Mouse (Mus musculus) MEL (cell line): ENCODE results near the gene Faap24.

ENCODE experiments used
- BHLHE40 ChIP-seq: IDR thresholded peaks from 2 replicates; pipeline ENCODE4 v1.6.1; 2012; ENCODE audit warnings: low read depth, mild to moderate bottlenecking, inconsistent platforms, low read length, improper control_type of control experiment, borderline replicate concordance
- CHD2 ChIP-seq: IDR thresholded peaks from 2 replicates; pipeline ENCODE4 v1.6.1; 2011; ENCODE audit warnings: low read length, improper control_type of control experiment
- CTCF ChIP-seq, 3 experiments: IDR thresholded peaks in 2 of 3; conservative IDR thresholded peaks in 1 of 3; 2 replicates each; pipeline ENCODE4 v1.5.1; 2011 to 2012; ENCODE audit warnings: low read length in 3 of 3, low read depth in 2 of 3, mild to moderate bottlenecking in 2 of 3, improper control_type of control experiment in 1 of 3, inconsistent platforms in 1 of 3, mixed read lengths in 1 of 3, moderate library complexity in 1 of 3; ENCODE audit not compliant: control insufficient read depth in 1 of 3, insufficient read depth in 1 of 3, poor library complexity in 1 of 3, severe bottlenecking in 1 of 3
- EP300 ChIP-seq, 2 experiments: IDR thresholded peaks; 2 replicates each; pipeline ENCODE4 v1.6.1; 2011; ENCODE audit warnings: improper control_type of control experiment in 2 of 2, low read length in 2 of 2, low read depth in 1 of 2, mild to moderate bottlenecking in 1 of 2
- GATA1 ChIP-seq: IDR thresholded peaks from 2 replicates; pipeline ENCODE4 v1.6.1; 2011; ENCODE audit warnings: low read depth, low read length, improper control_type of control experiment
- HCFC1 ChIP-seq: IDR thresholded peaks from 2 replicates; pipeline ENCODE4 v1.6.1; 2012; ENCODE audit warnings: low read depth, mild to moderate bottlenecking, inconsistent platforms, low read length, improper control_type of control experiment, moderate library complexity
- JUND ChIP-seq: IDR thresholded peaks from 2 replicates; pipeline ENCODE4 v1.6.1; 2011; ENCODE audit warnings: low read depth, mild to moderate bottlenecking, improper control_type of control experiment, low read length
- KAT2A ChIP-seq: conservative IDR thresholded peaks from 2 replicates; pipeline ENCODE4 v1.6.1; 2012; ENCODE audit warnings: low read depth, low read length, improper control_type of control experiment, inconsistent platforms
- MAX ChIP-seq: IDR thresholded peaks from 2 replicates; pipeline ENCODE4 v1.6.1; 2011; ENCODE audit warnings: low read length, improper control_type of control experiment
- MAZ ChIP-seq: IDR thresholded peaks from 2 replicates; pipeline ENCODE4 v1.6.1; 2012; ENCODE audit warnings: low read depth, mild to moderate bottlenecking, inconsistent platforms, low read length, improper control_type of control experiment
- MYC ChIP-seq: IDR thresholded peaks from 2 replicates; pipeline ENCODE4 v1.6.1; 2011; ENCODE audit warnings: low read depth, mild to moderate bottlenecking, low read length, improper control_type of control experiment, moderate library complexity
- POLR2A ChIP-seq, 2 experiments: IDR thresholded peaks; 2 replicates each; pipeline ENCODE4 v1.6.1; 2011 to 2012; ENCODE audit warnings: low read length in 2 of 2, mild to moderate bottlenecking in 2 of 2, control low read depth in 1 of 2, improper control_type of control experiment in 1 of 2, low read depth in 1 of 2, moderate library complexity in 1 of 2; ENCODE audit not compliant: control insufficient read depth in 1 of 2, insufficient read depth in 1 of 2, poor library complexity in 1 of 2
- POLR2AphosphoS2 ChIP-seq: IDR thresholded peaks from 2 replicates; pipeline ENCODE4 v1.6.1; 2011; ENCODE audit warnings: low read length, improper control_type of control experiment
- ZMIZ1 ChIP-seq: IDR thresholded peaks from 2 replicates; pipeline ENCODE4 v1.6.1; 2012; ENCODE audit warnings: low read depth, mild to moderate bottlenecking, inconsistent platforms, low read length, improper control_type of control experiment, moderate library complexity

GRCm38 (mm10) chr7:35342498-35342897 is 54.1 kb downstream of the Faap24 start:
- no peak for TF ChIP-seq MAX
- no peak for TF ChIP-seq CHD2
- no peak for TF ChIP-seq POLR2A (IDR thresholded peaks at IDR 0.05; ENCODE audit: control insufficient read depth in 1 of 2, insufficient read depth in 1 of 2, low read depth in 1 of 2, low read length in 2 of 2, poor library complexity in 1 of 2)
- TF ChIP-seq CTCF (IDR thresholded peaks at IDR 0.05 in 2 of 3, conservative IDR thresholded peaks at IDR 0.05 in 1 of 3; ENCODE audit: control insufficient read depth in 1 of 3, insufficient read depth in 1 of 3, low read depth in 2 of 3, low read length in 3 of 3, poor library complexity in 1 of 3, severe bottlenecking in 1 of 3) = no peak
- TF ChIP-seq GATA1 = no peak
- no peak for TF ChIP-seq EP300 (IDR thresholded peaks at IDR 0.05; ENCODE audit: low read depth in 1 of 2, low read length in 2 of 2)
- TF ChIP-seq JUND = no peak
- no peak for TF ChIP-seq MYC
- no peak for TF ChIP-seq ZMIZ1
- no peak for TF ChIP-seq KAT2A
- TF ChIP-seq POLR2AphosphoS2 = no peak
- TF ChIP-seq MAZ = no peak
- TF ChIP-seq HCFC1 = no peak
- no peak for TF ChIP-seq BHLHE40
